30 mouse cellular contexts compared by ENCODE assay signal in the genomic region with DNA sequence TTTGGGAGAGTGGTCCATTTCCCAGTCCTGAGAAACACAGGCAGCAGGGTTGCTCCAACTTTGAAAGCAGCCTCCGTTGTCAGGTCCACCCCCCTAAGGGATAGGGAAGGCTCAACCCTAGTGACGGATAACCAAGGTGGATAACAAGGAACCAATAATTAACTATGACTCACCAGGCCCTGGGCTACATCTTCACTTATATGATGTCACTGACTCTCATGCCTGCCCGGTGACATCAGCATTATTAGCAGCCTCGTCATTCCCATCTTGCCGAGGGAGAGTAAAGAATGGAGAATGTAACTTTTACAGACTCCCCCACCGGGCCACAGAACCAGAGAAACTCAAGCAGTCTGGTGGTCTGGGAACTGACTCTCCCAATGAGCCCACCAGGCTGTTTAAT. TPM values are rescaled to one million over a fixed set of nuclear protein-coding genes. Genes with fewer than 3 reads are reported as not detected.
DNase-seq lines count a peak whose midpoint lies in the region; ATAC-seq and TF ChIP-seq lines count a peak whose summit lies in the region.
"Had no signal": no experiment of that assay in that cellular context is flagged by ENCODE, and none has a peak within 500 bp of the region (broad histone marks: within the 10 kb centered on the region; RNA-seq: fewer than 3 reads in every experiment).

No protein-coding gene starts in this region.

- 0 out of 2 replicates have a peak, but pooled peaks cover 3% of the 10 kb centered on the region for H3K4me1 ChIP-seq in midbrain, postnatal 0 days (ENCODE audit: insufficient read depth, low read length)
- peaks cover 12% of the 10 kb centered on the region for H3K4me1 ChIP-seq in midbrain, embryonic 15.5 days
- H3K4me1 ChIP-seq in embryonic fibroblast, embryonic 13.5 days (ENCODE audit: control insufficient read depth, insufficient read depth, low read length), result peaks cover 2% of the 10 kb centered on the region; the same call in 1 of the 2 replicates

- ATAC-seq in midbrain, postnatal 0 days (ENCODE audit: low FRiP score), result 0 out of 2 replicates have a peak, but pooled peaks have one; percentile 16
- no peak for ATAC-seq in midbrain, embryonic 15.5 days (replicated peaks)
- ATAC-seq: activated CD4-positive, CD25-positive, alpha-beta regulatory T cell, adult 4 months; forebrain, embryonic 15.5 days; hindbrain, postnatal 0 days; inflammation-experienced regulatory T-cells, adult 6 months; intestine, embryonic 16.5 days had no signal

- no peaks in the 10 kb centered on the region for H3K36me3 ChIP-seq in midbrain, postnatal 0 days (ENCODE audit: insufficient read depth, low read length)
- H3K36me3 ChIP-seq in midbrain, embryonic 15.5 days (replicated peaks), result no peaks in the 10 kb centered on the region
- H3K36me3 ChIP-seq: embryonic facial prominence, embryonic 12.5 days; embryonic facial prominence, embryonic 15.5 days; forebrain, embryonic 12.5 days; forebrain, embryonic 15.5 days; heart, embryonic 10.5 days; heart, embryonic 13.5 days had no signal

- H3K4me2 ChIP-seq in midbrain, postnatal 0 days (ENCODE audit: low read depth, low read length, poor library complexity, severe bottlenecking), result no peak overlapping the region
- no peak overlapping the region for H3K4me2 ChIP-seq in midbrain, embryonic 15.5 days
- H3K4me2 ChIP-seq: embryonic facial prominence, embryonic 12.5 days; embryonic facial prominence, embryonic 15.5 days; forebrain, embryonic 12.5 days; forebrain, embryonic 15.5 days; heart, embryonic 13.5 days; hindbrain, embryonic 14.5 days had no signal

- 0 out of 2 replicates have a peak, but pooled peaks cover 7% of the 10 kb centered on the region for H3K27me3 ChIP-seq in midbrain, postnatal 0 days (ENCODE audit: insufficient read depth, low read length)
- H3K27me3 ChIP-seq in midbrain, embryonic 15.5 days (replicated peaks), result peaks cover 18% of the 10 kb centered on the region
- H3K27me3 ChIP-seq: embryonic facial prominence, embryonic 15.5 days; heart, embryonic 13.5 days had no signal

- no peak overlapping the region for H3K4me3 ChIP-seq in midbrain, postnatal 0 days (ENCODE audit: low read depth, low read length)
- no peak overlapping the region for H3K4me3 ChIP-seq in midbrain, embryonic 15.5 days
- no peak overlapping the region for H3K4me3 ChIP-seq in embryonic fibroblast, embryonic 13.5 days (ENCODE audit: insufficient read depth, low read length)
- H3K4me3 ChIP-seq: embryonic facial prominence, embryonic 12.5 days; embryonic facial prominence, embryonic 15.5 days; erythroblast, embryonic 14.5 days; forebrain, embryonic 12.5 days; forebrain, embryonic 15.5 days; heart, adult 2 months; heart, embryonic 10.5 days; heart, embryonic 13.5 days had no signal

- no peak overlapping the region for H3K27ac ChIP-seq in midbrain, postnatal 0 days (ENCODE audit: low read depth, low read length)
- no peak overlapping the region for H3K27ac ChIP-seq in midbrain, embryonic 15.5 days
- H3K27ac ChIP-seq in embryonic fibroblast, embryonic 13.5 days (ENCODE audit: insufficient read depth, low read length), result peak overlapping the region; percentile 24; the same call in 1 of the 2 replicates
- H3K27ac ChIP-seq: embryonic facial prominence, embryonic 12.5 days; embryonic facial prominence, embryonic 15.5 days; forebrain, embryonic 12.5 days; forebrain, embryonic 15.5 days; heart, adult 2 months; heart, embryonic 10.5 days; heart, embryonic 13.5 days; hindbrain, embryonic 14.5 days; hindbrain, postnatal 0 days had no signal

- H3K9ac ChIP-seq in midbrain, postnatal 0 days (replicated peaks; ENCODE audit: low read length, poor library complexity, severe bottlenecking), result no peak overlapping the region
- no peak overlapping the region for H3K9ac ChIP-seq in midbrain, embryonic 15.5 days
- H3K9ac ChIP-seq: embryonic facial prominence, embryonic 12.5 days; embryonic facial prominence, embryonic 15.5 days; forebrain, embryonic 12.5 days; forebrain, embryonic 15.5 days; heart, embryonic 13.5 days; hindbrain, embryonic 14.5 days had no signal

- H3K9me3 ChIP-seq in midbrain, postnatal 0 days (ENCODE audit: low read length), result no peaks in the 10 kb centered on the region
- H3K9me3 ChIP-seq in midbrain, embryonic 15.5 days, result no peaks in the 10 kb centered on the region
- H3K9me3 ChIP-seq: embryonic facial prominence, embryonic 12.5 days; embryonic facial prominence, embryonic 15.5 days; forebrain, embryonic 12.5 days; forebrain, embryonic 15.5 days; heart, embryonic 10.5 days; heart, embryonic 13.5 days had no signal

- 74% methylated on average over 6 of the region's 6 CpGs for WGBS in midbrain, postnatal 0 days
- 72% methylated on average over 6 of the region's 6 CpGs for WGBS in midbrain, embryonic 15.5 days

- TF ChIP-seq CTCF in midbrain, postnatal 0 days (IDR thresholded peaks at IDR 0.05), result no peak
- TF ChIP-seq CTCF in embryonic fibroblast, embryonic 13.5 days (IDR thresholded peaks at IDR 0.05; ENCODE audit: borderline replicate concordance, insufficient read depth, low read length), result no peak

- DNase-seq in midbrain, postnatal 0 days (ENCODE audit: low spot score), result no peak
- peak; percentile 72 for DNase-seq in MN1 (ENCODE audit: low spot score)
- no peak for DNase-seq in thymus, postnatal 14 days
- DNase-seq in gastrocnemius, adult 8-10 months (ENCODE audit: low spot score in 2 of 2), result no peak
- DNase-seq: adrenal gland, adult 8-10 months; adrenal gland, postnatal 25 days; B cell, adult 2 months; cerebellum, adult 18-20 months; cerebellum, adult 9-11 months; cerebellum, postnatal 25 days; gastrocnemius, postnatal 10 days; gastrocnemius, postnatal 36 days; heart, adult 2 months; heart, postnatal 14 days; heart, postnatal 4 days had no signal

- no peak for TF ChIP-seq POLR2A in embryonic fibroblast, embryonic 13.5 days (IDR thresholded peaks at IDR 0.05; ENCODE audit: low read depth, low read length)

RNA-seq across cellular contexts. Expression of a gene that starts 3.1 kb away (rescaled TPM):
- total RNA-seq in midbrain, postnatal 0 days (2014; rRNA removed), result 26.2 and 28.8 TPM in 2 replicates
- polyA plus RNA-seq in midbrain, postnatal 0 days (2015; fragmentation: Nextera tagmentation; extraction: Ambion mirVana), result 19.2 and 19.3 TPM in 2 replicates
- 13.4 and 13.9 TPM in 2 replicates for polyA plus RNA-seq in midbrain, embryonic 15.5 days (2015; fragmentation: Nextera tagmentation; extraction: Ambion mirVana)
- 124 and 337 TPM in 2 replicates for polyA plus RNA-seq in embryonic fibroblast, embryonic 13.5 days (2011; ENCODE audit: insufficient read length, low read depth, missing spikeins)
- total RNA-seq in gastrocnemius, adult 8-10 months (2022), result 100 to 1,000 TPM; 202 to 250 (median 231) TPM
- total RNA-seq: granulocyte monocyte progenitor cell, adult 5-6 weeks had no signal
- polyA plus RNA-seq: activated CD4-positive, CD25-positive, alpha-beta regulatory T cell, adult 4 months had no signal

RNA-seq across cellular contexts. Expression of a gene that starts 49.8 kb away (rescaled TPM):
- 357 and 411 TPM in 2 replicates for total RNA-seq in midbrain, postnatal 0 days (2014; rRNA removed)
- polyA plus RNA-seq in midbrain, postnatal 0 days (2015; fragmentation: Nextera tagmentation; extraction: Ambion mirVana), result 906 and 919 TPM in 2 replicates
- polyA plus RNA-seq in midbrain, embryonic 15.5 days (2015; fragmentation: Nextera tagmentation; extraction: Ambion mirVana), result 845 and 866 TPM in 2 replicates
- 255 and 333 TPM in 2 replicates for polyA plus RNA-seq in embryonic fibroblast, embryonic 13.5 days (2011; ENCODE audit: insufficient read length, low read depth, missing spikeins)
- 100 to 1,000 TPM; 306 to 315 (median 309) TPM for total RNA-seq in gastrocnemius, adult 8-10 months (2022)
